Mouse (Mus musculus) stomach, adult 2 months (tissue): ENCODE measurements around the gene Pramel4. TPM values are rescaled to one million over a fixed set of nuclear protein-coding genes. Genes with fewer than 3 reads are reported as not detected.

Source experiments
- polyA plus RNA-seq: library from polyadenylated mRNA; depleted of rRNA; stranded (reverse); fragments of >200 nt; gene quantifications from 2 replicates; pipeline ENCODE4 v1.2.3, GENCODE M21; 2012; rRNA removed

The Pramel4 gene
- not detected in 2 replicates for polyA plus RNA-seq

GRCm38 (mm10) chr4:144058826-144059225 lies at the start of gene Pramel4:
Pramel4 (plus strand) TSS chr4:144059126.

DNA sequence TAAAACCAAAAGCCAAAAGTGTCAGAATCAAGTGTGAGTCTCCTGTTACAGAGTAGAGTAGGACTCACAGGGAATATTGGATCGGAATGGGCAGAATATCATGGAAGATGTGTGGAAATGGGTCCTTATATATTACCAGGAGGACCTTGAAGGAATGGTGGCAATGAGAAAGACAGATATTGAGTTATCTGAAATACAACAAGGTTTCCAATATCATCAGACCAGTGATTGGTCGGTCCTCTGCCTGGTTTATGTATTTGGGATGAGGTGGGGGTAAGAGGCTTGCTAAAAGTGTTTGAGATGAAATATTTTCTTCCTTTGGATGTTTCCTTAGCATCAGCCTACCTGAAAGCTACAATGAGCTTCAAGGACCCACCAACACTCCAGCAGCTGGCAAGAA lies 47.2 kb downstream of the Pramel4 start, which contains the start of gene Gm13102:
TSS of gene Gm13102 (plus strand) at position 301 of the 400 bp plus-strand sequence.

Other genes starting within 250 kb of the Pramel4 start
- not detected in 2 replicates for gene Gm13084, start 243.0 kb upstream of the Pramel4 start, polyA plus RNA-seq
- not detected in 2 replicates for gene Gm13103, start 212.6 kb upstream of the Pramel4 start, polyA plus RNA-seq
- gene Pramef6, start 158.7 kb upstream of the Pramel4 start, polyA plus RNA-seq, result not detected in 2 replicates
- gene Pramef25, start 108.1 kb upstream of the Pramel4 start, polyA plus RNA-seq, result not detected in 2 replicates
- not detected in 2 replicates for gene Gm13101, start 92.2 kb upstream of the Pramel4 start, polyA plus RNA-seq
- gene Pramef17, start 64.8 kb upstream of the Pramel4 start, polyA plus RNA-seq, result not detected in 2 replicates
- not detected in 2 replicates for gene Gm13102, start 47.3 kb downstream of the Pramel4 start, polyA plus RNA-seq
- not detected in 2 replicates for gene Oog3, start 103.5 kb downstream of the Pramel4 start, polyA plus RNA-seq
- gene Oog2, start 131.6 kb downstream of the Pramel4 start, polyA plus RNA-seq, result not detected in 2 replicates
- gene C87977, start 154.2 kb downstream of the Pramel4 start, polyA plus RNA-seq, result not detected in 2 replicates
- not detected in 2 replicates for gene Pramel5, start 221.4 kb downstream of the Pramel4 start, polyA plus RNA-seq